Mouse (Mus musculus) adrenal gland, postnatal 0 days (tissue): ENCODE measurements around the gene Fam208a. TPM values are rescaled to one million over a fixed set of nuclear protein-coding genes. Genes with fewer than 3 reads are reported as not detected.

ENCODE experiments used
- microRNA-seq: library from miRNA; unstranded; fragments of <30 nt; microRNA quantifications from one replicate; pipeline ENCODE4, GENCODE M21; 2016; ENCODE audit warnings: borderline replicate concordance; ENCODE audit not compliant: insufficient number of aligned reads
- polyA plus RNA-seq: library from polyadenylated mRNA; unstranded; fragments of >200 nt; fragmentation: Nextera tagmentation; extraction: Ambion mirVana; gene quantifications from 2 replicates; pipeline ENCODE4 v1.2.1, GENCODE M21; 2015

Fam208a gene
- polyA plus RNA-seq: 6.8 and 7.6 TPM in 2 replicates

GRCm38 (mm10) chr14:27428573-27428972 lies at the start of gene Fam208a:
Gene Fam208a (plus strand): TSS chr14:27428834.

GRCm38 (mm10) chr14:27507894-27508643 lies 79.4 kb downstream of the Fam208a start, which contains the start of gene Ccdc66:
Gene Ccdc66 (minus strand): TSS chr14:27508460.

Small RNA genes lying within 50 kb of the gene (microRNA-seq; reads per million reads assigned to microRNA genes)
- not detected for gene Gm23633

Other genes with a start within 250 kb of the Fam208a start
- 3.9 and 6.0 TPM in 2 replicates for gene Ccdc66, start 79.6 kb downstream of the Fam208a start, polyA plus RNA-seq
- 8.4 and 9.8 TPM in 2 replicates for gene Erc2, start 193.6 kb downstream of the Fam208a start, polyA plus RNA-seq